Mouse (Mus musculus): Measurements from ENCODE around the gene Adap1. TPM values are rescaled to one million over a fixed set of nuclear protein-coding genes. Genes with fewer than 3 reads are reported as not detected.

Adap1 gene
- polyA plus RNA-seq, 1 experiment from 2014 or later = 2.4 TPM

DNA sequence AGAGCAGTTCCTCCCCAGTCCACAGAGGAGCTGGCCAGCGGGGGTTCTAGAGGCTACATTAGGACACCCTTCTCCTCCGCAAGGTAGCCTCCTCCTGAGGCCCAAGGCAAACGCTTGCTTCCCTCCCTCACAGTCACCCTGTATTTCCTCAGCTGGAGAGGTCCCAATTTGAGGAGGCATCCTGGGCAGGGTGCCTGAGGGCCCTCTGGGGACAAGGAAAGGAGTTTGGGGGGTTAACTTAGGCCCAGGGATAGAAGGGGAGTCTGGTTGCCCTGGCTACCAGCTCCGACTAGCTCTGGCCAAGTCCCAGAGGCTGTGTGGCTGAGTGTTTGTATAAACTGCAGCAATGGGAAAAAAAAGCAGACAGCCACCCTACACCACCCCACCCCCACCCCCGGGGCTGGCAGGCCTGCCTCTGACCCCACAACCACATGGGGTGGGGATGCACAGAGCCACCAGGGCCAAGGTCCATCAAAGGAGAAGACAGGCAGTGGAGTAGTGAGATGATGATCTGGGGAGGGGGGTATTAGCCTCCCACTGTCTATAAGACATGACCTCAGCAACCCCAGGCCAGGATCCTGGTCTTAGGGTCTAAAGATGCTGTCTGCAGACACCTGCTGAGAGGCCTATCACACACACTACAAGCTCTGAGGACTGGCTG is 39.6 kb upstream of the Adap1 start:
- H3K9me3 ChIP-seq = no peaks in the 10 kb centered on the region
- no peak overlapping the region; the same call in 1 of the 2 replicates for H3K9ac ChIP-seq
- no peak for ATAC-seq (ENCODE audit: insufficient number of reproducible peaks, insufficient read depth, low FRiP score, low TSS enrichment)
- peaks cover 21% of the 10 kb centered on the region for H3K4me1 ChIP-seq
- WGBS = 16% methylated on average over 5 of the region's 5 CpGs
- peak overlapping the region; percentile 20 for H3K4me2 ChIP-seq (replicated peaks)
- no peaks in the 10 kb centered on the region for H3K36me3 ChIP-seq
- peak overlapping the region; percentile 71 for H3K27ac ChIP-seq
- H3K27me3 ChIP-seq = no peaks in the 10 kb centered on the region
- no peak overlapping the region for H3K4me3 ChIP-seq

DNA sequence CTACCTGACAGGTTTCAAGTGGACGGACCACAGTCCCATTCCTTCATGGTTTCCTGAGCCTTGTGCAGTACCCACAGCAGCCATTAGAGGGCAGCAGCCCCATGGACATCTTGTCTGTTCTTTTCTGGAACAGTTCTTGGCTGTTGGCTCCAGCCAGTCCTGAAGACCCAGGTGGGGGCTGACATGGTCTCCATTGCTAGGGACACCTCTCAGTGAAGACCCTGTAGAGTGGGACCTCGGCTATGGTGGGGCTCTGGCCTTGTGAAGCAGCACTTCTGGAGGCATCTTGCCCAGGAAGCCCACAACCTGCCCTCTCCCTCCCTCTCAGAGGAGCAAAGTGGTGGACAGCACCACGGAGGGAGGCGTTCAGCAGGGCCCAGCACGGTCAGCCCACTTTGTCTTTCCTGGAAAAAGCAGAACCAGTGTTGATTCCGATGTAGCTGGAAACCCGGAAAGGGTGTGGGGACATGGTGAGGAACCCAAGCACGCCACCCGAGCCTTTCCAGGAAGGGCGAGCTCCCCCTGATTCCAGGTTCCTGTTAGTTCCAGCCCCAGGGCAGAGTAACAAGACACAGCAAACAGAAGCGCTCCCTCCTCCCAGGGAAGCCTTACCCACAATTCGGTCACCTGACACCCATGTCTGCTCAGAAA is 39.0 kb upstream of the Adap1 start:
- 0 out of 2 replicates have a peak, but pooled peaks have one; percentile 18 for ATAC-seq (ENCODE audit: insufficient number of reproducible peaks, insufficient read depth, low FRiP score, low TSS enrichment)
- 16% methylated on average over 12 of the region's 12 CpGs for WGBS
- no peak overlapping the region; the same call in 1 of the 2 replicates for H3K9ac ChIP-seq
- H3K4me3 ChIP-seq = no peak overlapping the region
- peaks cover 21% of the 10 kb centered on the region for H3K4me1 ChIP-seq
- no peaks in the 10 kb centered on the region for H3K36me3 ChIP-seq
- no peaks in the 10 kb centered on the region for H3K9me3 ChIP-seq
- H3K27me3 ChIP-seq = no peaks in the 10 kb centered on the region
- H3K27ac ChIP-seq = peak overlapping the region; percentile 71
- peak overlapping the region; percentile 20 for H3K4me2 ChIP-seq (replicated peaks)

DNA sequence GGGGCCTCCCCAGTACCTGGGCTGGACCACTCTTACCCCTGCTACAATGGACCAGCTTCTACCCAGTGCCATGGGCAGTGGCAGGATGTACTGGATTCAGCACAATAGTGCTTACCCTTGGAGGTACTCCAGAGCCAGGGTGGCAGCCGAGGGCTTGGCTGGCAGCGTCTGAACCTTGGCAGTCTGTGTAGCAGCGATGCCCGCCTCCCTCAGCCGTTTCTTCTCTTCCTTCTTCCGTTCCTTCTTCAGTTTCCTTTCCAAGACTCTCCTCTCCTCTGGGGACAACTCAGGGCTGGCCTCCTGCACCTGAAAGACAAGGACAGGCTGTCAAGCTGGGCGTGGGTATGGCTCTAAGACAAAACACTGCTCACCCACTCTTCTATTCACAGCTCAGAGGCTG is 38.4 kb upstream of the Adap1 start:
- H3K4me2 ChIP-seq (replicated peaks) = no peak overlapping the region
- no peak overlapping the region for H3K4me3 ChIP-seq
- WGBS = 64% methylated on average over 7 of the region's 7 CpGs
- no peak for ATAC-seq (ENCODE audit: insufficient number of reproducible peaks, insufficient read depth, low FRiP score, low TSS enrichment)
- no peak overlapping the region for H3K9ac ChIP-seq
- no peak overlapping the region for H3K27ac ChIP-seq
- peaks cover 21% of the 10 kb centered on the region for H3K4me1 ChIP-seq
- H3K9me3 ChIP-seq = no peaks in the 10 kb centered on the region
- no peaks in the 10 kb centered on the region for H3K27me3 ChIP-seq
- H3K36me3 ChIP-seq = no peaks in the 10 kb centered on the region

DNA sequence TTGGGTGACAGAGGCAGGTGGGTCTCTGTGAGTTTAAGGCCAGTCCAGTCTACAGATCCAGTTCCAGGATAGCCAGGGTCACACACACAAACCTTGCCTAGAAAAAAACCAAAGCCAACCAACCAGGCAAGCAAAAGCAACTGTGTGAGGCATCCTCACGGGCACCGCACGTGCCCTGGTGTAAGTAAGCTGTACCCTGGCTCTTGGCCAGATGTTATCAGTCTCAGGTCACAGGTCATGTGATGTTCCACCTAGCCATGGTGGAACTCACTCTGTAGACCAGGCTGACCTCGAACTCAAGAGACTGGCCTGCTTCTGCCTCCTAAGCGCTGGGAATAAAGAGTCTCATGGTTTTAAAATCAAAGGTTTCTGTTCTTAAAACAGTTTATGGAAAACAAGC is 33.8 kb upstream of the Adap1 start:
- no peak for ATAC-seq (ENCODE audit: insufficient number of reproducible peaks, insufficient read depth, low FRiP score, low TSS enrichment)
- Histone ChIP-seq H3K4me3 (no peak overlapping the region), H3K4me1 (peaks cover 12% of the 10 kb centered on the region), H3K4me2 (replicated peaks) (no peak overlapping the region), H3K27me3 (no peaks in the 10 kb centered on the region), H3K27ac (no peak overlapping the region), H3K9ac (no peak overlapping the region), H3K9me3 (no peaks in the 10 kb centered on the region), H3K36me3 (no peaks in the 10 kb centered on the region)
- 94% methylated on average over 5 of the region's 5 CpGs for WGBS

DNA sequence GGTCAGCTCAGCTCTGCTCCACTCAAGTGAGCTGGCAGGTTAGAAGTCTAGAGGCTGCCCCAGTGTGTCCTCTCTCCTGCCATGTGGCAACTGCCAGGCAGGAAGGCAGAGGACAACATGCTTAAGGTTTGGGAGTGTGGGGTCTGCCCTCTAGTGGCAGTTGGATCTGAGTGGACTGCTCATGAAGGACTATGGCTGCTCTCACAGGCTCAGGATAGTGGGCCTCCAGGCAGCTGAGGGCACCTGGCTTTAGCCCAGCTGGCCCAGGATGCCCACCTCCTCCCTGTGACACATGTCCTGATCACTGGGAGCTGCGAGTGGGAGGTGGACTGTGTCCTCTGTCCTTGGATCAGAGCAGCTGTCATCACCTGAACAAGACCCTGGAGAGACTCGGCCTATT is 33.2 kb upstream of the Adap1 start:
- no peak overlapping the region for H3K27ac ChIP-seq
- no peak overlapping the region for H3K4me3 ChIP-seq
- H3K27me3 ChIP-seq = no peaks in the 10 kb centered on the region
- H3K36me3 ChIP-seq = no peaks in the 10 kb centered on the region
- 76% methylated on average over 2 of the region's 2 CpGs for WGBS
- ATAC-seq (ENCODE audit: insufficient number of reproducible peaks, insufficient read depth, low FRiP score, low TSS enrichment) = no peak
- H3K9ac ChIP-seq = no peak overlapping the region
- H3K4me1 ChIP-seq = 0 out of 2 replicates have a peak, but pooled peaks cover 11% of the 10 kb centered on the region
- no peaks in the 10 kb centered on the region for H3K9me3 ChIP-seq
- H3K4me2 ChIP-seq (replicated peaks) = no peak overlapping the region

DNA sequence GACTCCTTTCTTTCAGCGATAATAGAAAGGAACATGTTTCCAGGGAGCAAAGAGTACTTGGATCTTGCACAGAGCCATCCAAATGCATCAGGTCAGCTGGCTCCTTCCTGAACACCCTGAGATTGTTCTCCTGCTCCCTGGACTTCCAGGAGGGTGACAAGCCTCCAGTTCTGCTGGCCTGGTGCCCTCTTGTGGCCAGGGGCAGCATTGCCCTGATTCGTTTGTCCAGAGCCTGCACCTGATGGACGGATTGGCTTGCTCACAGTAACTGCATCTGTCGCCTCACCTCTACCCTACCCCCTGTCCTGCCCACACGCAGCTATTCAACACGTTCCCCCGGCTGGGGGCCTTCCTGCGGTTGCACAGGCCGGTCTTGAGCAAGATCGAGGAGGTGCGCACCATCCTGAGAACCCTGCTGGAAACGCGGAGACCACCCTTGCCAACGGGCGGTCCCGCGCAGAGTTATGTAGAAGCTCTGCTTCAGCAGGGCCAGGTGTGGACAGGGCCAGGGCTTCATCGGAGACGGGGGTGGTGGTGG is 29.9 kb upstream of the Adap1 start:
- whole genome bisulfite sequencing = 37% methylated on average over 19 of the region's 19 CpGs
- no peak overlapping the region for H3K27ac ChIP-seq
- no peak overlapping the region for H3K4me2 ChIP-seq (replicated peaks)
- H3K9ac ChIP-seq = no peak overlapping the region
- H3K9me3 ChIP-seq = no peaks in the 10 kb centered on the region
- peaks cover 20% of the 10 kb centered on the region for H3K4me1 ChIP-seq
- no peak for ATAC-seq (ENCODE audit: insufficient number of reproducible peaks, insufficient read depth, low FRiP score, low TSS enrichment)
- H3K4me3 ChIP-seq = no peak overlapping the region
- H3K27me3 ChIP-seq = peaks cover 4% of the 10 kb centered on the region; the same call in 1 of the 2 replicates
- no peaks in the 10 kb centered on the region for H3K36me3 ChIP-seq

DNA sequence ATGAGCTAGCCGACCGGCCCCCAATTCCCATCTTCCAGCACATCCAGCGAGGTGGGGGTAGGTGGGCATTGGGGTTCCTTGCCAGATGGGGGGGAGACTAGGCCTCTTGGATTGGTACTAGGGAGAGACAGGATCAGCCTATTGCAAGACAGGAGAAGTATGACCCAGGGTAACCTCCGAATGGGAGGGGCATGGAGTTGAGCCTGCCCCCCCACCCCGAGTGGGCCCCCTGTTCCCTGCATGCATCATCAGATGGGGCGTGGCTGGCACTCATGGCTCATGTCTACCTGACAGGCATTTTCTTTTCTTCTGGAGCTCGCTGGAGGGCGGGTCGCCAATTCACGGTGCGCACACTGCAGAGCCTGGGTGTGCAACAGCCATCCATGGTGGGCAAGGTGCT is 28.5 kb upstream of the Adap1 start:
- 85% methylated on average over 11 of the region's 11 CpGs for WGBS
- no peak overlapping the region for H3K4me2 ChIP-seq (replicated peaks)
- no peak overlapping the region for H3K27ac ChIP-seq
- peaks cover 22% of the 10 kb centered on the region for H3K4me1 ChIP-seq
- H3K4me3 ChIP-seq = no peak overlapping the region
- peaks cover 4% of the 10 kb centered on the region; the same call in 1 of the 2 replicates for H3K27me3 ChIP-seq
- no peak for ATAC-seq (ENCODE audit: insufficient number of reproducible peaks, insufficient read depth, low FRiP score, low TSS enrichment)
- no peak overlapping the region for H3K9ac ChIP-seq
- H3K36me3 ChIP-seq = no peaks in the 10 kb centered on the region
- H3K9me3 ChIP-seq = no peaks in the 10 kb centered on the region

DNA sequence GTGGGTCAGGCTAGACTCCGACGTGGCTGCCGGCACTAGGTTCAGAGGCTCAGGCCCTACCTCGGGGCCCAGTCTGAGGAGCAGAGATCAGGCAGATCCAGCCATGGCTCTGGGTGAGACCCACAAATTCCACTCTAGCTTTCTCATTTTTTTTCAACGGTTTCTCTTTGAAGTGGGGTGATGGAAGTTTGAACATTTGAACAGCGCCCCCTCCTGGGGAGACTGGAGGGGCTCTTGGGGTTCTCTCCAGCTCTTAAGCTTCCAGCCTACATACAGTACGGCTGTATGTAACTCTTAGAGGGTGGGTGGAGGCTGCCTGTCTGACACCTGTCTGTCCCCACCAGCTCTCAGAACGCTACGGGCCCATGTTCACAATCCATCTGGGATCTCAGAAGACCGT is 28.1 kb upstream of the Adap1 start:
- WGBS = 56% methylated on average over 10 of the region's 10 CpGs
- no peak overlapping the region for H3K9ac ChIP-seq
- no peak for ATAC-seq (ENCODE audit: insufficient number of reproducible peaks, insufficient read depth, low FRiP score, low TSS enrichment)
- H3K4me2 ChIP-seq (replicated peaks) = no peak overlapping the region
- H3K27me3 ChIP-seq = peaks cover 4% of the 10 kb centered on the region; the same call in 1 of the 2 replicates
- no peaks in the 10 kb centered on the region for H3K9me3 ChIP-seq
- H3K4me1 ChIP-seq = peaks cover 22% of the 10 kb centered on the region
- no peaks in the 10 kb centered on the region for H3K36me3 ChIP-seq
- no peak overlapping the region for H3K4me3 ChIP-seq
- no peak overlapping the region for H3K27ac ChIP-seq

DNA sequence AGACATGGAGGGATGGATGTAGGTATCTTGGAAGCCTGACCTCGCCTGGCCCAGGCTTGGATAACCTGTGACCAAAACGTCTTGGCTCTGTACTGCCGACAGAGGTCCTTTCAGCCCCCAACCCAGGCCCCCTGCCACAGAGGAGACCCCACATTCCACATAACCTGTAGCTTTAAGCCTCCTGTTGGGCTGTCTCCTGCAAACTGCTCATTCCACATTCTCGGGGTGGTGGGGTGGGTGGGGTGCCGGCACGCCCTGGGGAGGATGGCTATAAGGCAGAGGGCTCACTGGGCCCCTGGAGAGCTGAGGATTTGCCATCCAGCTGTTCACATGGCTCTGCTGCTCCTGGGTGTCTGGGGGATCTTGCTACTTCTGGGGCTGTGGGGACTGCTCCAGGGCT is 26.9 kb upstream of the Adap1 start, which contains the start of gene Cyp2w1:
Gene Cyp2w1, plus strand, starts transcription at position 301 of the 400 bp plus-strand sequence.
- Histone ChIP-seq H3K4me1 (peaks cover 22% of the 10 kb centered on the region), H3K4me3 (no peak within 1 kb of the TSS), H3K9me3 (no peaks in the 10 kb centered on the region), H3K36me3 (no peaks in the 10 kb centered on the region), H3K27ac (peak within 1 kb of the TSS; percentile 38), H3K9ac (peak within 1 kb of the TSS; percentile 34; the same call in 1 of the 2 replicates), H3K4me2 (replicated peaks) (peak within 1 kb of the TSS; percentile 25), H3K27me3 (peaks cover 4% of the 10 kb centered on the region; the same call in 1 of the 2 replicates)
- no peak for ATAC-seq (ENCODE audit: insufficient number of reproducible peaks, insufficient read depth, low FRiP score, low TSS enrichment)
- WGBS = 52% methylated on average over 6 of the region's 6 CpGs

DNA sequence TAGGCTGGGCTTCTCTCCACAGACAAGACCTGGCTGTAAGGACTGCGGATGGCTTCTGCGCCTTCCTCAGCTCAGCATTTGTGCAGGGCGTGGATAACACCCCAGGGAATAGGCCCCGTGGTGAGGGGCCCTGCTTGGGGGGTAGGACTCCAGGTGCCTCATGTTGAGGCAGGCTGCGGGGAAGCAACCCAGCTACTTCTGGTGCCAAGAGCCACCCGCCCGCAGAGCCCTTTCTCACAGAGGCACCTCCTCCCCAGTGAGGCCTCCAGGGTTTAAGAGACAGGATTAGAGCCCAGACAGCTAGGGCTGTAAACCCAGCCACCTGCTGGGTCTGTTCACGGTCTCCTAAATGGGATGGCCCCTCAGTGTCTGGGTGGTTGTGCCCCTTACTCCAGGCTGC is 26.2 kb upstream of the Adap1 start:
- peak overlapping the region; percentile 38 for H3K27ac ChIP-seq
- 31% methylated on average over 8 of the region's 8 CpGs for WGBS
- peaks cover 4% of the 10 kb centered on the region; the same call in 1 of the 2 replicates for H3K27me3 ChIP-seq
- no peaks in the 10 kb centered on the region for H3K36me3 ChIP-seq
- H3K4me3 ChIP-seq = no peak overlapping the region
- H3K4me2 ChIP-seq (replicated peaks) = peak overlapping the region; percentile 25
- no peaks in the 10 kb centered on the region for H3K9me3 ChIP-seq
- peak overlapping the region; percentile 34; the same call in 1 of the 2 replicates for H3K9ac ChIP-seq
- no peak; the same call in 1 of the 2 replicates for ATAC-seq (ENCODE audit: insufficient number of reproducible peaks, insufficient read depth, low FRiP score, low TSS enrichment)
- peaks cover 22% of the 10 kb centered on the region for H3K4me1 ChIP-seq

DNA sequence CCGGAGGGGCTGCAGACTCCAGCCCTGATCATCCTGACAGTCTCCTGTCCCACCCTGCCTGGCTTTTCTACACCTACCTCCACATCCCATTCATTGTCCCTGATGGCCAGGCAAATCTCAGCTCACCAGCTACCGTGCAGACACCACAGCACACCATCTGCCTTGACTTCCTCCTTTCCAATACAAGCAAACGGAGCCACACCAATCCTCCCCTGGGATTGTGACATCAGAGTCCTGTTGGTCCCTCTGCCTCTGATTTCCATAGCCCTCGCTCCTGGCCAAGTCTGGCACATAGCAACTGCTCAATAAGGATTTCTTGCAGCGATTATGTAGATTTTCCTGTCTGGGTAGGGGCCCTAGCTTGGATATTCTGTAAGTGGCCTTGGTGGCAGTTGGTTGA is 25.7 kb upstream of the Adap1 start, which contains the start of gene Cox19:
Gene Cox19, minus strand, starts transcription at position 285 of the 400 bp plus-strand sequence.
- H3K9me3 ChIP-seq = no peaks in the 10 kb centered on the region
- H3K27ac ChIP-seq = peak within 1 kb of the TSS; percentile 38
- WGBS = 60% methylated on average over 5 of the region's 5 CpGs
- peaks cover 4% of the 10 kb centered on the region; the same call in 1 of the 2 replicates for H3K27me3 ChIP-seq
- peaks cover 22% of the 10 kb centered on the region for H3K4me1 ChIP-seq
- no peaks in the 10 kb centered on the region for H3K36me3 ChIP-seq
- no peak for ATAC-seq (ENCODE audit: insufficient number of reproducible peaks, insufficient read depth, low FRiP score, low TSS enrichment)
- H3K4me3 ChIP-seq = no peak within 1 kb of the TSS
- peak within 1 kb of the TSS; percentile 34; the same call in 1 of the 2 replicates for H3K9ac ChIP-seq
- H3K4me2 ChIP-seq (replicated peaks) = peak within 1 kb of the TSS; percentile 25
